Mouse (Mus musculus) liver, embryonic 14.5 days (tissue): ENCODE data around the gene Ell3. TPM values are rescaled to one million over a fixed set of nuclear protein-coding genes. Genes with fewer than 3 reads are reported as not detected.

Experiments used
- ATAC-seq: fragments of 200-750 bp; cut with Nextera tagmentation; 2 replicates; pipeline ENCODE4 v1.8.0; 2017; ENCODE audit warnings: moderate number of reproducible peaks, mild to moderate bottlenecking, moderate library complexity; ENCODE audit not compliant: insufficient read depth
- DNase-seq, 3 experiments: peaks; one replicate each; pipeline ENCODE4 v3.0.0-alpha.2; 2012 to 2013; ENCODE audit warnings: low read depth in 3 of 3, low spot score in 3 of 3
- H3K27ac ChIP-seq: fragments of 300-500 bp; sonication (generic); 2 replicates; pipeline ENCODE4 v1.5.1; 2014; ENCODE audit warnings: moderate library complexity, mild to moderate bottlenecking, control low read depth, inconsistent platforms
- H3K27me3 ChIP-seq: fragments of 300-500 bp; sonication (generic); 2 replicates; pipeline ENCODE4 v1.6.1; 2014; ENCODE audit warnings: mild to moderate bottlenecking, low read length, moderate library complexity; ENCODE audit not compliant: control insufficient read depth, insufficient read depth
- H3K36me3 ChIP-seq: fragments of 300-500 bp; sonication (generic); replicated peaks from 2 replicates; pipeline ENCODE4 v1.6.1; 2014; ENCODE audit warnings: low read depth; ENCODE audit not compliant: control insufficient read depth, insufficient read depth
- H3K4me1 ChIP-seq, 2 experiments: fragments of 200-500 bp in 1 of 2; fragments of 300-500 bp in 1 of 2; sonication (generic) in 1 of 2; replicated peaks; 2 replicates each; pipeline ENCODE4 v1.6.1; 2012 to 2014; ENCODE audit warnings: antibody characterized with exemption in 1 of 2, inconsistent platforms in 1 of 2, low read length in 1 of 2; ENCODE audit not compliant: control insufficient read depth in 2 of 2, insufficient read depth in 2 of 2
- H3K4me2 ChIP-seq: fragments of 300-500 bp; sonication (generic); 2 replicates; pipeline ENCODE4 v1.6.1; 2014; ENCODE audit warnings: low read depth, mild to moderate bottlenecking, control low read depth, moderate library complexity
- H3K4me3 ChIP-seq, 2 experiments: fragments of 200-500 bp in 1 of 2; fragments of 300-500 bp in 1 of 2; sonication (generic) in 1 of 2; 2 replicates each; pipeline ENCODE4 v1.5.1; 2012 to 2014; ENCODE audit warnings: low read depth in 2 of 2, low read length in 2 of 2, mild to moderate bottlenecking in 2 of 2, control low read depth in 1 of 2, inconsistent platforms in 1 of 2, moderate library complexity in 1 of 2; ENCODE audit not compliant: insufficient read depth in 1 of 2
- H3K9ac ChIP-seq: fragments of 300-500 bp; sonication (generic); replicated peaks from 2 replicates; pipeline ENCODE4 v1.6.1; 2014; ENCODE audit warnings: mild to moderate bottlenecking, control low read depth, moderate library complexity
- H3K9me3 ChIP-seq: fragments of 300-500 bp; sonication (generic); 2 replicates; pipeline ENCODE4 v1.6.1; 2016; ENCODE audit warnings: low read length, mixed read lengths; ENCODE audit not compliant: control insufficient read depth
- CTCF ChIP-seq: IDR thresholded peaks from 2 replicates; pipeline ENCODE4 v1.5.1; 2016; ENCODE audit warnings: antibody characterized with exemption, low read depth, control low read depth
- EP300 ChIP-seq: IDR thresholded peaks from 2 replicates; pipeline ENCODE4 v1.6.1; 2016; ENCODE audit warnings: antibody characterized with exemption, low read depth
- WGBS: fragments of 180-500 bp; shearing (Covaris S2); extraction: QIAGEN DNeasy Blood & Tissue Kit; methylation state at CpG from one replicate; pipeline ENCODE4 v1.1.7; 2014; ENCODE audit not compliant: insufficient replicate concordance; 5-methylcytosine and 5-hydroxymethylcytosine counted together
- polyA plus RNA-seq, 2 experiments: library from polyadenylated mRNA; depleted of rRNA in 1 of 2; stranded (reverse) in 1 of 2; unstranded in 1 of 2; fragments of >200 nt; fragmentation: Nextera tagmentation in 1 of 2; extraction: Ambion mirVana in 1 of 2; gene quantifications; 2 replicates each; pipeline versions ENCODE4 v1.2.1 to v1.2.3; 2012 to 2014

Gene Ell3
- polyA plus RNA-seq, 2 experiments = 1.1 to 2.0 TPM

DNA sequence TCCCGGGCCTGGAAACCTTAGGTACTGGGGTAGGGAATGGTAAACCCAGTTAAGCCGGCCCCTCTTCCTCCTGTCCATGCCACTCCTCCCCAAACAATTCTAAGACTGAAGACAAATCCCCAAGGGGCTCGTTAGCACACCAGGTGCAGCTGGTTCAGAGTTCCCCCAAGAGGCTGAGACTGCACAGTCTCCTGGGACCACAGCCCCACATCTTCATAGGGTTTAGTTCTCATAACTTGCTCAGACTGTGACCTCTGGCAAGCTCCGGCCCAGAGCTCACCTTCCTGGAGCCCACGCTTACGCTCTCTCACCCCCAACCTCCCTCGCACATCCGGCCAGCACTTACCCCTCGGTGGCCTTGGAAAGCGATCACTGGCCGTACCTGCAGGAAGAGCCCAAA, 2.3 kb downstream of the Ell3 start:
- TF ChIP-seq CTCF (no peak), EP300 (no peak)
- Histone ChIP-seq H3K27ac (no peak overlapping the region), H3K36me3 (peaks cover 19% of the 10 kb centered on the region), H3K4me1 (peaks cover 4 to 5% of the 10 kb centered on the region in 2 experiments), H3K9ac (no peak overlapping the region; the same call in 1 of the 2 replicates), H3K4me3 (peak overlapping the region; percentile 44 to 55; a peak in 3 of 4 replicates), H3K27me3 (peaks cover 3% of the 10 kb centered on the region), H3K4me2 (peak overlapping the region; percentile 81), H3K9me3 (no peaks in the 10 kb centered on the region)
- DNase-seq (no peak), ATAC-seq (no peak)
- 15% methylated on average over 11 of the region's 11 CpGs for WGBS

DNA sequence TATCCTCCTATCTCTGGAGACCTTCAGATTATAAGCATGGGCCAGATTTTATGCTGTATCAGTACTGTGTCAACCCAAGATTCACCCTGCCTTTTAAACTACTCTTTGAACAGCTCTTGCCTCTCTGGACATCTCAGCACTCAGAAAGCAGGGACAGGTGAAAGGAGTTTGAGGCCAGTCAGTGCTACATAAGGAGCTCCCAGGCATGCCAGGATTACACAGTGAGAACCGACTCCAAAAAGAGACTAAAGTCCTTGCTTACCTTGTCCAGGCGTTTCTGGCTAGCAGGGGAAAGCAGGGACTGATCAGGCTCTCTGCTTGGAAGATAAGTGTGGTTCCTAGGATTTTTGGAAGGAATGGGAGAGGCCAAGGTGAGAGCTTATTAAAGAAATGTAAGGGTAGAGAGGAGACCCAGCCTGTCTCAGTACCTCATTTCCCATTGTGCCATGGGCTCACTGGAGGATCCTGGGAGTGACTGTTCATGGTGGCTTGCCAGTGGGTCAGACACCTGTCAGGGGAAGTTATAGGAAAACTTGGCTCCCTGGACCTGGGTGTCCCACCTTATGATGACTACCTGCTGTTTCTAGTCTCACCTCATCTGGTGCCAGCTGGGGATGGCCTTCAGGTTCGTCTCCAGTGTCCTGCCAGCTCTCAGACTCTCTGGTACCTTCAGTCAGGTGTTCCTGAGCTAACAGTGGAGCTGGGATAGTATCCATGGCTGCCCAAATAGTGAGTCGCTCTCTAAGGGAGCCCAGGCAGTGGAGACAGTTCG, 3.1 kb downstream of the Ell3 start:
- no peak for DNase-seq
- no peak for TF ChIP-seq EP300
- Histone ChIP-seq H3K4me2 (no peak overlapping the region), H3K9ac (no peak overlapping the region), H3K9me3 (no peaks in the 10 kb centered on the region), H3K36me3 (peaks cover 21% of the 10 kb centered on the region), H3K27ac (no peak overlapping the region), H3K4me3 (no peak overlapping the region), H3K4me1 (peaks cover 4 to 5% of the 10 kb centered on the region in 2 experiments), H3K27me3 (peaks cover 3% of the 10 kb centered on the region)
- ATAC-seq = no peak
- 44% methylated on average over 5 of the region's 5 CpGs for WGBS

DNA sequence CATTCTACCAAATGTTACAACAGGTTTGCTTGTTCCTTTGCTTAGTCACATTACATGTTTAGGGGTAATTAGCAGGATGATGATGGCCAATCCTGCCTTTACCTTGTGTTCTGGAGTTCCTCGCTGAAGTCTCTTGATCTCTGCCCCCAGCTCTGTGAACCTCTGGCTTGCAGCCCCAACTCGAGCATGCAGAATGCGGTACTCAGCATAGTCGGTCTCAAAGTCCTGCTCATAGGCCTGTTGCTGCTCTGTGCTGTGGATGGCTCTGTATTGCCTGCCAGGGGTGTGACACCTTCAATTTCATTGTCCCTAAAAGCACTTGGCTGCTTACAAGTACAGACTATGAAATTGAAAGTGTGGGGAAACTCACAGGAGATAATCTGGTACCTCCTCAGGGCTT, 4.3 kb downstream of the Ell3 start:
- no peak for ATAC-seq
- Histone ChIP-seq H3K4me1 (peaks cover 4 to 5% of the 10 kb centered on the region in 2 experiments; a peak in 3 of 4 replicates), H3K27me3 (peaks cover 3% of the 10 kb centered on the region), H3K4me3 (no peak overlapping the region), H3K4me2 (no peak overlapping the region), H3K36me3 (peaks cover 29% of the 10 kb centered on the region), H3K27ac (no peak overlapping the region), H3K9ac (no peak overlapping the region), H3K9me3 (no peaks in the 10 kb centered on the region)
- DNase-seq = no peak
- TF ChIP-seq CTCF = no peak
- no peak for TF ChIP-seq EP300
- 60% methylated on average over 4 of the region's 4 CpGs for WGBS

DNA sequence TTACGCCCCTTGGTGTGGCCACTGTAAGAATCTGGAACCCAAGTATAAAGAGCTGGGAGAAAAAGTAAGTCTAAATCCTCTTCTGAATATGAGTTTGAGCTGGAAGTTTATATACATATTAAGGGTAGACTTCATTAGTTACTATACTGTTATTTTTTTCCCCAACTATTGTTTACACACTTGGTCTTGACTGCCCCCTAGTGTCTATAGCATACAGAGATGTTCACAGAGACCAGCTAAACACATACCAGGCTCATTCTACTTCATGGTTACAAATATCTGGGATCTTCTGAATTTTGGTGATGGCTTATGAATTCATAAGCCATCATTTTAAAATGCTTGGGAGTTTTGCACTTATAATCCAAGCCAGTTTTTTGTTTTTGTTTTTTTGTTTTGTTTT, 9.2 kb downstream of the Ell3 start:
- DNase-seq = no peak
- Histone ChIP-seq H3K27ac (no peak overlapping the region), H3K4me2 (no peak overlapping the region), H3K36me3 (peaks cover 71% of the 10 kb centered on the region), H3K27me3 (no peaks in the 10 kb centered on the region), H3K4me1 (no peaks in the 10 kb centered on the region), H3K9ac (no peak overlapping the region), H3K4me3 (no peak overlapping the region), H3K9me3 (no peaks in the 10 kb centered on the region)
- TF ChIP-seq EP300 (no peak), CTCF (peak; percentile 51; the same call in 1 of the 2 replicates)
- 89% methylated on average over 1 of the region's 1 CpGs for WGBS
- ATAC-seq = no peak

DNA sequence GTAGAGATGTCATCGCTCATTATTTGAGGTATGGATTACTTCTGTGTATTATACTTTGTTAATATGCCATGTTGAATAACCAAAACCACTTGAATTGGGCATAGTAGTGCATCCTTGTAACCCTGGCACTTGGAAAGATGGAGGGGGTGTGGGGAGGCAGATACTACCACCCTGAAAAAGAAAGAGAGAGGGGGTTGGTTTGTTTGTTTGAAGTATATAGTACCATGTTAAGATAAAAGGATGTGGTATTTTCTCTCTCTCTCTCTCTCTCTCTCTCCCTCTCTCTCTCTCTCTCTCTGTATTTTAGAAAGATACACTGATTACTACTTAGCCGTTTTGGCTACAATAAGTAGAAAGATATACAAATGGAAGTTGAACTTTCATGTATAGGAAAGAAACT, 18.2 kb downstream of the Ell3 start:
- Histone ChIP-seq H3K27me3 (no peaks in the 10 kb centered on the region), H3K4me1 (no peaks in the 10 kb centered on the region), H3K9me3 (no peaks in the 10 kb centered on the region), H3K36me3 (peaks cover 56% of the 10 kb centered on the region), H3K4me3 (no peak overlapping the region), H3K4me2 (no peak overlapping the region), H3K27ac (no peak overlapping the region), H3K9ac (no peak overlapping the region)
- TF ChIP-seq EP300 (no peak), CTCF (no peak)
- 85% methylated on average over 2 of the region's 2 CpGs for WGBS
- ATAC-seq = no peak
- DNase-seq = no peak
